Mouse (Mus musculus) MEL (cell line): ENCODE measurements around the gene Mybpc2.

Experiments
- CTCF ChIP-seq, 3 experiments: IDR thresholded peaks in 2 of 3; conservative IDR thresholded peaks in 1 of 3; 2 replicates each; pipeline ENCODE4 v1.5.1; 2011 to 2012; ENCODE audit warnings: low read length in 3 of 3, low read depth in 2 of 3, mild to moderate bottlenecking in 2 of 3, improper control_type of control experiment in 1 of 3, inconsistent platforms in 1 of 3, mixed read lengths in 1 of 3, moderate library complexity in 1 of 3; ENCODE audit not compliant: control insufficient read depth in 1 of 3, insufficient read depth in 1 of 3, poor library complexity in 1 of 3, severe bottlenecking in 1 of 3
- MAFK ChIP-seq: IDR thresholded peaks from 2 replicates; pipeline ENCODE4 v1.6.1; 2011; ENCODE audit warnings: low read depth, mild to moderate bottlenecking, low read length, improper control_type of control experiment, borderline replicate concordance
- MAX ChIP-seq: IDR thresholded peaks from 2 replicates; pipeline ENCODE4 v1.6.1; 2011; ENCODE audit warnings: low read length, improper control_type of control experiment
- MAZ ChIP-seq: IDR thresholded peaks from 2 replicates; pipeline ENCODE4 v1.6.1; 2012; ENCODE audit warnings: low read depth, mild to moderate bottlenecking, inconsistent platforms, low read length, improper control_type of control experiment
- MXI1 ChIP-seq: IDR thresholded peaks from 2 replicates; pipeline ENCODE4 v1.6.1; 2011; ENCODE audit warnings: mild to moderate bottlenecking, low read depth, low read length, improper control_type of control experiment
- POLR2A ChIP-seq, 2 experiments: IDR thresholded peaks; 2 replicates each; pipeline ENCODE4 v1.6.1; 2011 to 2012; ENCODE audit warnings: low read length in 2 of 2, mild to moderate bottlenecking in 2 of 2, control low read depth in 1 of 2, improper control_type of control experiment in 1 of 2, low read depth in 1 of 2, moderate library complexity in 1 of 2; ENCODE audit not compliant: control insufficient read depth in 1 of 2, insufficient read depth in 1 of 2, poor library complexity in 1 of 2
- POLR2AphosphoS2 ChIP-seq: IDR thresholded peaks from 2 replicates; pipeline ENCODE4 v1.6.1; 2011; ENCODE audit warnings: low read length, improper control_type of control experiment
- RAD21 ChIP-seq: IDR thresholded peaks from 2 replicates; pipeline ENCODE4 v1.6.1; 2011; ENCODE audit warnings: mild to moderate bottlenecking, low read depth, low read length, improper control_type of control experiment
- SMC3 ChIP-seq: IDR thresholded peaks from 2 replicates; pipeline ENCODE4 v1.6.1; 2011; ENCODE audit warnings: low read depth, low read length, improper control_type of control experiment
- TAL1 ChIP-seq: IDR thresholded peaks from 2 replicates; pipeline ENCODE4 v1.6.1; 2012; ENCODE audit warnings: mild to moderate bottlenecking, inconsistent platforms, low read length, moderate library complexity, mixed read lengths
- USF1 ChIP-seq: IDR thresholded peaks from 2 replicates; pipeline ENCODE4 v1.6.1; 2014; ENCODE audit warnings: low read depth, mild to moderate bottlenecking, inconsistent platforms, low read length, improper control_type of control experiment, moderate library complexity
- ZKSCAN1 ChIP-seq: IDR thresholded peaks from 2 replicates; pipeline ENCODE4 v1.6.1; 2012; ENCODE audit warnings: low read depth, mild to moderate bottlenecking, inconsistent platforms, low read length, improper control_type of control experiment, moderate library complexity

DNA sequence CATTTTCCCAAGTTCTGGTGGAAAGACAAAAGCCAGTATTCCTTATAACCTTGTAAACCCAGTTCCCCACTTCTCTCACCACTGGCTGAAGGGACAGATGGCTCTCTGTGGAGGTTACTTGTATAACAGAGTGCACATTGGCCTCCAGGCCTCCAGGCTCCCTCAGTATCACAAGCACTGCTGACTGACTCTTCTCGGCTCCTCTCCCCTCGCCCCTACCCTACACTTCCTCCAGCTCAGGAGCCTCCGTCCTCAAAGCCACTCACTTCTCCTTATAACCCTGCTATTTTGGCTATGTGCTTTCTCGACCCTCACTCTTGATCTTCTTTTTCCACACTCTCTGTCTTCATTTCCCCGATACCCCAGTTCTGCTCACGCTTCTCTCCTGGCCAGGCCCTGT is 41.0 kb upstream of the Mybpc2 start:
- TF ChIP-seq POLR2A (IDR thresholded peaks at IDR 0.05; ENCODE audit: control insufficient read depth in 1 of 2, insufficient read depth in 1 of 2, low read depth in 1 of 2, low read length in 2 of 2, poor library complexity in 1 of 2) (no peak), MAZ (no peak), MXI1 (no peak), MAFK (no peak), CTCF (IDR thresholded peaks at IDR 0.05 in 2 of 3, conservative IDR thresholded peaks at IDR 0.05 in 1 of 3; ENCODE audit: control insufficient read depth in 1 of 3, insufficient read depth in 1 of 3, low read depth in 2 of 3, low read length in 3 of 3, poor library complexity in 1 of 3, severe bottlenecking in 1 of 3) (no peak), TAL1 (no peak), ZKSCAN1 (no peak), RAD21 (no peak), SMC3 (no peak), MAX (no peak), USF1 (no peak), POLR2AphosphoS2 (no peak)
